Mouse (Mus musculus) stomach, embryonic 16.5 days (tissue): ENCODE measurements around the gene Rd3. TPM values are rescaled to one million over a fixed set of nuclear protein-coding genes. Genes with fewer than 3 reads are reported as not detected.

Source experiments
- ATAC-seq: fragments of 200-750 bp; cut with Nextera tagmentation; 2 replicates; pipeline ENCODE4 v1.8.0; 2017; ENCODE audit warnings: moderate number of reproducible peaks, moderate TSS enrichment; ENCODE audit not compliant: insufficient read depth, low FRiP score
- H3K27ac ChIP-seq: fragments of 300-500 bp; sonication (generic); 2 replicates; pipeline ENCODE4 v1.5.1; 2014; ENCODE audit warnings: low read length
- H3K27me3 ChIP-seq: fragments of 300-500 bp; sonication (generic); 2 replicates; pipeline ENCODE4 v1.6.1; 2014; ENCODE audit warnings: low read length, control low read depth, mixed read lengths; ENCODE audit not compliant: control insufficient read depth, insufficient read depth
- H3K36me3 ChIP-seq: fragments of 300-500 bp; sonication (generic); 2 replicates; pipeline ENCODE4 v1.6.1; 2014; ENCODE audit warnings: low read length; ENCODE audit not compliant: control insufficient read depth, insufficient read depth
- H3K4me1 ChIP-seq: fragments of 300-500 bp; sonication (generic); 2 replicates; pipeline ENCODE4 v1.6.1; 2014; ENCODE audit warnings: low read length, control low read depth, mixed read lengths; ENCODE audit not compliant: control insufficient read depth, insufficient read depth
- H3K4me2 ChIP-seq: fragments of 300-500 bp; sonication (generic); 2 replicates; pipeline ENCODE4 v1.6.1; 2014; ENCODE audit warnings: low read depth, low read length, mixed read lengths
- H3K4me3 ChIP-seq: fragments of 300-500 bp; sonication (generic); replicated peaks from 2 replicates; pipeline ENCODE4 v1.5.1; 2014; ENCODE audit warnings: mild to moderate bottlenecking, low read length
- H3K9ac ChIP-seq: fragments of 300-500 bp; sonication (generic); 2 replicates; pipeline ENCODE4 v1.6.1; 2014; ENCODE audit warnings: low read length
- H3K9me3 ChIP-seq: fragments of 300-500 bp; sonication (generic); replicated peaks from 2 replicates; pipeline ENCODE4 v1.6.1; 2016; ENCODE audit warnings: low read length, control low read depth; ENCODE audit not compliant: control insufficient read depth
- WGBS: fragments of 180-500 bp; shearing (Covaris S2); extraction: QIAGEN DNeasy Blood & Tissue Kit; methylation state at CpG from one replicate; pipeline ENCODE4 v1.1.7; 2014; 5-methylcytosine and 5-hydroxymethylcytosine counted together
- microRNA-seq: library from miRNA; unstranded; fragments of <30 nt; microRNA quantifications from one replicate; pipeline ENCODE4, GENCODE M21; 2016
- polyA plus RNA-seq: library from polyadenylated mRNA; unstranded; fragments of >200 nt; fragmentation: Nextera tagmentation; extraction: Ambion mirVana; gene quantifications from 2 replicates; pipeline ENCODE4 v1.2.1, GENCODE M21; 2015

Rd3 gene
- polyA plus RNA-seq, 1 experiment from 2014 or later: 0.19 TPM

DNA sequence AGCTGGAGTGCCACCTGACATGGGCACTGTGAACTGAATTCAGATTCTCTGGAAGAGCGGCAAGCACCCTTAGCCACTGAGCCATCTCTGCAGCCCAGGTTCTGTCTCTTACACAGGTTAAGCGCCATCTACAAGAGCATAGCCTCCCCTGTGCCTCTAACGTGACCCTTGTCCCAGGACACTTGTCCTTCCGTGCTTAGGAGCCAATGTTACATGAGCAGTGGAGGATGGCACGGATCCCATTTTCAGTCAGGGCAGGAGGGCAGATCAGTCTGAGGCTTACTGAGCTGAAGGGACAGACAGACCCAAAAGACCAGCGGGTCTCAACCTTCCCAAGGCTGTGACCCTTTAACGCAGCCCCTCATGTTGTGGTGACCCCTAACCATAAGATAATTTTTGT, 18.7 kb downstream of the Rd3 start:
- no peaks in the 10 kb centered on the region for H3K27me3 ChIP-seq
- H3K4me2 ChIP-seq: no peak overlapping the region
- ATAC-seq: no peak
- WGBS: 91% methylated on average over 7 of the region's 7 CpGs
- H3K36me3 ChIP-seq: peaks cover 20% of the 10 kb centered on the region; the same call in 1 of the 2 replicates
- no peak overlapping the region for H3K4me3 ChIP-seq
- no peak overlapping the region for H3K9ac ChIP-seq
- H3K27ac ChIP-seq: no peak overlapping the region
- H3K9me3 ChIP-seq: no peaks in the 10 kb centered on the region
- no peaks in the 10 kb centered on the region for H3K4me1 ChIP-seq

DNA sequence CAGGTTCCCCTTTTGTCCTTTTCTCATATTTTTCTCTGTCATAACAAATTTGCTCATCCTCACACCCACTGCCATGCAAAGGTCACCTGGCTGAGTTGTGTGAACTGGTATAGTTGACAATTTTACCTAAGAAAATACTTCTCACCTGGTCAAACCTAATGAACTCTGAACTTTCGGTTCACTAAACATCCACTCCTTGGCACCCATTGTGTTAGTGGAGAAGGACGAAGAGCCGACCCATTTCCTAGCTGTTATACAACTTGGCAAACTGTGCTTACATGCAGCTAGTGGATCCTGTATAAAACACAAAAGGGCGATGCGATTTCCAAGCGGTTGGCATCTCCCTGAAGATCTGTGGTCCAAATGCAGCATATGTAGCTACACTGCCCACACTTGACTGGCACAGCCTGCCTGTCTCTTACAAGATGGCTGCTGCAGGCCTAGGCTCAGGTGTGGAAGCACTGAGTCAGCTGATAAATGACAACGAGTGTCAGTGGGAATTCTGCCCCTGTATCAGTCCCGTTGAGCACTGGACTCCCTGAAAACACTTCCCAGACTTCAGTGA, 19.5 kb downstream of the Rd3 start:
- H3K4me1 ChIP-seq: no peaks in the 10 kb centered on the region
- peaks cover 20% of the 10 kb centered on the region; the same call in 1 of the 2 replicates for H3K36me3 ChIP-seq
- H3K27me3 ChIP-seq: no peaks in the 10 kb centered on the region
- no peak for ATAC-seq
- H3K4me2 ChIP-seq: no peak overlapping the region
- no peaks in the 10 kb centered on the region for H3K9me3 ChIP-seq
- WGBS: 88% methylated on average over 8 of the region's 8 CpGs
- no peak overlapping the region for H3K9ac ChIP-seq
- H3K4me3 ChIP-seq: no peak overlapping the region
- H3K27ac ChIP-seq: no peak overlapping the region

DNA sequence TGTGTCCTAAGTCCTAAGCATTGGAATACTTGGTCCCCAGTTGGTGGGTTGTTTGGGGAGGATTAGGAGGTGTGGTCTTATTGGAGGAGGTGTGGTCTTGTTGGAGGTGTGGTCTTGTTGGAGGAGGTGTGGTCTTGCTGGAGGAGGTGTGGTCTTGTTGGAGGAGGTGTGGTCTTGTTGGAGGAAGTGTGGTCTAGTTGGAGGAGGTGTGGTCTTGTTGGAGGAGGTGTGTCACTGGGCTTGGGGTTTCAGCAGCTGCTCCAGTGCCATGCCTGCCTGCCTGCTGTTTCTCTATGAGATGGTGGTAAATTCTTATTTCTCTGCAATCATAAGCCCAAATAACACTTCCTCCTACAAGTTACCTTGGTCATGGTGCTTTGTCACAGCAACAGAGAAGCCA, 21.9 kb downstream of the Rd3 start:
- Histone ChIP-seq H3K9me3 (no peaks in the 10 kb centered on the region), H3K27ac (no peak overlapping the region), H3K9ac (no peak overlapping the region), H3K4me3 (no peak overlapping the region), H3K36me3 (peaks cover 20% of the 10 kb centered on the region; the same call in 1 of the 2 replicates), H3K27me3 (no peaks in the 10 kb centered on the region), H3K4me2 (no peak overlapping the region), H3K4me1 (no peaks in the 10 kb centered on the region)
- ATAC-seq: no peak

Small RNA genes lying within 50 kb of the gene (microRNA-seq; reads per million reads assigned to microRNA genes)
- gene Mir3473c: not detected

Other genes starting within 250 kb of the Rd3 start
- 32.1 and 34.0 TPM in 2 replicates for gene Nek2, start 155.9 kb upstream of the Rd3 start, polyA plus RNA-seq
- 1.6 and 1.7 TPM in 2 replicates for gene Slc30a1, start 70.6 kb upstream of the Rd3 start, polyA plus RNA-seq
- 31.5 and 35.6 TPM in 2 replicates for gene Traf5, start 115.2 kb downstream of the Rd3 start, polyA plus RNA-seq
- gene Rcor3, start 160.7 kb downstream of the Rd3 start, polyA plus RNA-seq: 23.4 and 26.4 TPM in 2 replicates
- gene Kcnh1, start 213.4 kb downstream of the Rd3 start, polyA plus RNA-seq: 0.56 TPM in 2 replicates